Comparison of ENCODE assay signal across 9 mouse cellular contexts in the genomic region with DNA sequence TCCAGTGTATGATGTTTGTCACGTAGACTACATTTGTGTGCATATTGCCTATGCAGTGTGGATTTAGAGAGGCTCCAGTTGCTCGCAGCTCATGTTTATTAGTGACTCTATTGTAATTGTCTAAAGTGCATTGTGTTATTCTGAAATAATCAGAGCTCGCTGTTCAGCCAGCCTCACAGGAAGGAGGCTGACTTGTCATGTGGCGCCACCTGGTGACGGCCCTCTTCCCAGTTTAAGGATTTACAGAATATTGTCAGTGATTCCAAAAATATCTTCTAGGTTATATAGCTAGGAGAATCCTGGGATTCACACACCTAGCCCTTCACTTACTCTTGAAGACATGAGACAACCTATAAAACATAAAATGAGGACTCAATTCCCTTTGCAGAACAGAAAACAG. TPM values are rescaled to one million over a fixed set of nuclear protein-coding genes. Genes with fewer than 3 reads are reported as not detected.
DNase-seq lines count a peak whose midpoint lies in the region; ATAC-seq lines count a peak whose summit lies in the region.
"Had no signal": no experiment of that assay in that cellular context is flagged by ENCODE, and none has a peak within 500 bp of the region (broad histone marks: within the 10 kb centered on the region; RNA-seq: fewer than 3 reads in every experiment).

No protein-coding gene starts in this region.

- H3K27ac ChIP-seq in hindbrain, embryonic 11.5 days (ENCODE audit: low read depth, low read length), result no peak overlapping the region
- H3K27ac ChIP-seq in hindbrain, embryonic 16.5 days (ENCODE audit: low read depth, low read length), result no peak overlapping the region

- intact Hi-C loops in heart, postnatal 25 days (cut with DNase I), result loop anchor here (1.0 to 10.0 kb wide), 3 partner anchors 34 to 198 kb away; partner anchors contain the start of genes Mier1 and Wdr78

- no peaks in the 10 kb centered on the region for H3K27me3 ChIP-seq in hindbrain, embryonic 11.5 days (ENCODE audit: control insufficient read depth, insufficient read depth, low read length)
- no peaks in the 10 kb centered on the region for H3K27me3 ChIP-seq in hindbrain, embryonic 16.5 days (replicated peaks; ENCODE audit: control insufficient read depth, insufficient read depth, low read length)
- H3K27me3 ChIP-seq: megakaryocyte, embryonic 14.5 days had no signal

- no peak overlapping the region for H3K9ac ChIP-seq in hindbrain, embryonic 11.5 days (ENCODE audit: low read depth, low read length)
- no peak overlapping the region for H3K9ac ChIP-seq in hindbrain, embryonic 16.5 days (ENCODE audit: low read depth, low read length)

- WGBS in hindbrain, embryonic 11.5 days, result 50% methylated on average over 5 of the region's 5 CpGs
- 32% methylated on average over 5 of the region's 5 CpGs for WGBS in hindbrain, embryonic 16.5 days

- H3K4me1 ChIP-seq in hindbrain, embryonic 11.5 days (replicated peaks; ENCODE audit: control insufficient read depth, insufficient read depth, low read length), result no peaks in the 10 kb centered on the region
- H3K4me1 ChIP-seq in hindbrain, embryonic 16.5 days (ENCODE audit: control insufficient read depth, insufficient read depth, low read depth, low read length), result no peaks in the 10 kb centered on the region
- H3K4me1 ChIP-seq: megakaryocyte, embryonic 14.5 days had no signal

- H3K4me3 ChIP-seq in hindbrain, embryonic 11.5 days (ENCODE audit: low read depth, low read length), result no peak overlapping the region
- H3K4me3 ChIP-seq in hindbrain, embryonic 16.5 days (ENCODE audit: low read length), result no peak overlapping the region
- H3K4me3 ChIP-seq: megakaryocyte, embryonic 14.5 days had no signal

- no peak; the same call in 1 of the 2 replicates for ATAC-seq in hindbrain, embryonic 11.5 days (ENCODE audit: low FRiP score)
- no peak for ATAC-seq in hindbrain, embryonic 16.5 days

- peak; percentile 82 for DNase-seq in hindbrain, embryonic 11.5 days (ENCODE audit: low spot score)
- DNase-seq in c-Kit-negative CD71-positive TER-119-positive erythroid progenitor cells, embryonic 14.5 days (ENCODE audit: low read depth, low spot score), result peak; percentile 34
- DNase-seq in fibroblast of lung, adult 2 months (ENCODE audit: low read depth), result peak; percentile 27
- DNase-seq in heart, postnatal 25 days (ENCODE audit: low spot score), result peak; percentile 12
- peak; percentile 84 to 87 for DNase-seq in left cerebral cortex, adult 18-20 months (ENCODE audit: low spot score in 2 of 2)
- peak; percentile 66 for DNase-seq in mesoderm, embryonic 11.5 days (ENCODE audit: low read depth, low spot score)
- DNase-seq in spleen, adult 18-20 months, result peak; percentile 43 to 81

- H3K4me2 ChIP-seq in hindbrain, embryonic 11.5 days (replicated peaks; ENCODE audit: low read depth, low read length), result no peak overlapping the region
- H3K4me2 ChIP-seq in hindbrain, embryonic 16.5 days (ENCODE audit: low read length), result no peak overlapping the region

- H3K36me3 ChIP-seq in hindbrain, embryonic 11.5 days (ENCODE audit: control insufficient read depth, insufficient read depth, low read length), result no peaks in the 10 kb centered on the region
- peaks cover 17% of the 10 kb centered on the region for H3K36me3 ChIP-seq in hindbrain, embryonic 16.5 days (ENCODE audit: control insufficient read depth, insufficient read depth, low read length)

- no peaks in the 10 kb centered on the region for H3K9me3 ChIP-seq in hindbrain, embryonic 11.5 days (ENCODE audit: control insufficient read depth, low read length)
- no peaks in the 10 kb centered on the region for H3K9me3 ChIP-seq in hindbrain, embryonic 16.5 days (ENCODE audit: control insufficient read depth, low read length)
- H3K9me3 ChIP-seq: megakaryocyte, embryonic 14.5 days had no signal

RNA-seq across cellular contexts. Expression of gene Wdr78, which starts 32.0 kb away (rescaled TPM):
- 6.7 and 7.6 TPM in 2 replicates for polyA plus RNA-seq in hindbrain, embryonic 11.5 days (2014; fragmentation: Nextera tagmentation; extraction: Ambion mirVana)
- 5.5 and 6.7 TPM in 2 replicates for polyA plus RNA-seq in hindbrain, embryonic 16.5 days (2015; fragmentation: Nextera tagmentation; extraction: Ambion mirVana)
- 1 to 10 TPM in 1 of 2 experiments, under 1 TPM in 1; 0.64 to 1.6 TPM for total RNA-seq in heart, postnatal 25 days (2021)
- total RNA-seq in left cerebral cortex, adult 18-20 months (2021), result 10 to 100 TPM; 14.3 to 14.5 TPM

RNA-seq across cellular contexts. Expression of gene Mier1, which starts 32.1 kb away (rescaled TPM):
- 33.6 and 48.8 TPM in 2 replicates for polyA plus RNA-seq in hindbrain, embryonic 11.5 days (2014; fragmentation: Nextera tagmentation; extraction: Ambion mirVana)
- 27.3 and 28.8 TPM in 2 replicates for polyA plus RNA-seq in hindbrain, embryonic 16.5 days (2015; fragmentation: Nextera tagmentation; extraction: Ambion mirVana)
- total RNA-seq in heart, postnatal 25 days (2021), result 10 to 100 TPM; 31.1 to 35.6 TPM
- total RNA-seq in left cerebral cortex, adult 18-20 months (2021), result 10 to 100 TPM; 42.5 to 44.6 TPM

Comparison
In these comparisons a context has a peak if more than half of its experiments do, and no peak if none do; other contexts are left out.
1. DNase-seq: peak in every context shown above with its lines; median percentile 86 in left cerebral cortex, adult 18-20 months; 82 in hindbrain, embryonic 11.5 days; 66 in mesoderm, embryonic 11.5 days; 62 in spleen, adult 18-20 months; 34 in c-Kit-negative CD71-positive TER-119-positive erythroid progenitor cells, embryonic 14.5 days; 27 in fibroblast of lung, adult 2 months; 12 in heart, postnatal 25 days.
2. RNA of gene Wdr78, which starts 32.0 kb away (total RNA-seq): 14.3 to 14.5 TPM in left cerebral cortex, adult 18-20 months; 0.64 to 1.6 TPM in heart, postnatal 25 days; every median in the first group is over 4 times any median in the second.